Mouse (Mus musculus) embryonic facial prominence, embryonic 14.5 days (tissue): ENCODE data around the gene Acox3. TPM values are rescaled to one million over a fixed set of nuclear protein-coding genes. Genes with fewer than 3 reads are reported as not detected.

Source experiments
- ATAC-seq: fragments of 200-750 bp; cut with Nextera tagmentation; 2 replicates; pipeline ENCODE4 v1.8.0; 2017; ENCODE audit warnings: low read depth, moderate number of reproducible peaks, moderate TSS enrichment
- DNase-seq: peaks from one replicate; pipeline ENCODE4 v3.0.0-alpha.2; 2015; ENCODE audit warnings: low spot score
- H3K27ac ChIP-seq: fragments of 300-500 bp; sonication (generic); replicated peaks from 2 replicates; pipeline ENCODE4 v1.5.1; 2014; ENCODE audit warnings: low read depth, mild to moderate bottlenecking, low read length, moderate library complexity
- H3K27me3 ChIP-seq: fragments of 300-500 bp; sonication (generic); replicated peaks from 2 replicates; pipeline ENCODE4 v1.6.1; 2014; ENCODE audit warnings: low read length; ENCODE audit not compliant: control insufficient read depth, insufficient read depth
- H3K36me3 ChIP-seq: fragments of 300-500 bp; sonication (generic); 2 replicates; pipeline ENCODE4 v1.6.1; 2014; ENCODE audit warnings: low read length, mixed read lengths; ENCODE audit not compliant: control insufficient read depth, insufficient read depth
- H3K4me1 ChIP-seq: fragments of 300-500 bp; sonication (generic); 2 replicates; pipeline ENCODE4 v1.6.1; 2014; ENCODE audit warnings: antibody characterized with exemption, low read length; ENCODE audit not compliant: control insufficient read depth, insufficient read depth
- H3K4me2 ChIP-seq: fragments of 300-500 bp; sonication (generic); 2 replicates; pipeline ENCODE4 v1.6.1; 2014; ENCODE audit warnings: low read depth, mild to moderate bottlenecking, low read length, moderate library complexity, mixed read lengths
- H3K4me3 ChIP-seq: fragments of 300-500 bp; sonication (generic); 2 replicates; pipeline ENCODE4 v1.5.1; 2014; ENCODE audit warnings: low read depth, mild to moderate bottlenecking, low read length
- H3K9ac ChIP-seq: fragments of 300-500 bp; sonication (generic); 2 replicates; pipeline ENCODE4 v1.6.1; 2014; ENCODE audit warnings: low read depth, mild to moderate bottlenecking, low read length, moderate library complexity, mixed read lengths
- H3K9me3 ChIP-seq: fragments of 300-500 bp; sonication (generic); 2 replicates; pipeline ENCODE4 v1.6.1; 2016; ENCODE audit warnings: low read length; ENCODE audit not compliant: control insufficient read depth
- WGBS: fragments of 180-500 bp; shearing (Covaris S2); extraction: QIAGEN DNeasy Blood & Tissue Kit; methylation state at CpG from one replicate; pipeline ENCODE4 v1.1.7; 2014; 5-methylcytosine and 5-hydroxymethylcytosine counted together
- polyA plus RNA-seq: library from polyadenylated mRNA; unstranded; fragments of >200 nt; fragmentation: Nextera tagmentation; extraction: Ambion mirVana; gene quantifications from 2 replicates; pipeline ENCODE4 v1.2.1, GENCODE M21; 2014

The Acox3 gene
- polyA plus RNA-seq, 1 experiment from 2014 or later: 11.8 TPM

- DNase-seq (no peak), ATAC-seq (no peak)
- Histone ChIP-seq H3K27me3 (no peaks in the 10 kb centered on the region), H3K27ac (no peak overlapping the region), H3K36me3 (peaks cover 92% of the 10 kb centered on the region), H3K4me2 (no peak overlapping the region), H3K9ac (no peak overlapping the region), H3K4me3 (no peak overlapping the region), H3K9me3 (no peaks in the 10 kb centered on the region), H3K4me1 (no peaks in the 10 kb centered on the region)
- WGBS: 95% methylated on average over 4 of the region's 4 CpGs
These were observed 16.2 kb upstream of the Acox3 start for GRCm38 (mm10) chr5:35566632-35567031.

GRCm38 (mm10) chr5:35571546-35571945, 11.3 kb upstream of the Acox3 start:
- Histone ChIP-seq H3K9ac (no peak overlapping the region), H3K36me3 (peaks cover 56% of the 10 kb centered on the region), H3K4me2 (no peak overlapping the region), H3K4me3 (no peak overlapping the region), H3K27ac (no peak overlapping the region), H3K4me1 (peaks cover 6% of the 10 kb centered on the region), H3K9me3 (no peaks in the 10 kb centered on the region), H3K27me3 (no peaks in the 10 kb centered on the region)
- no peak for DNase-seq
- WGBS: 88% methylated on average over 6 of the region's 6 CpGs
- ATAC-seq: no peak

- ATAC-seq (peak; percentile 99), DNase-seq (peak; percentile 96)
- H3K36me3 ChIP-seq: peaks cover 29% of the 10 kb centered on the region
- H3K27ac ChIP-seq: peak within 1 kb of the TSS; percentile 86
- peaks cover 6% of the 10 kb centered on the region for H3K4me1 ChIP-seq
- H3K9me3 ChIP-seq: no peaks in the 10 kb centered on the region
- WGBS: 4% methylated on average over 41 of the region's 56 CpGs
- H3K27me3 ChIP-seq: no peaks in the 10 kb centered on the region
- H3K4me3 ChIP-seq: peak within 1 kb of the TSS; percentile 99
- peak within 1 kb of the TSS; percentile 90 for H3K9ac ChIP-seq
- H3K4me2 ChIP-seq: peak within 1 kb of the TSS; percentile 94
These were observed 7.9 kb upstream of the Acox3 start, which contains the start of gene Trmt44 for GRCm38 (mm10) chr5:35574653-35575599. Trmt44 (minus strand) TSS chr5:35575070.

- ATAC-seq (no peak), DNase-seq (no peak)
- Histone ChIP-seq H3K4me1 (peaks cover 6% of the 10 kb centered on the region), H3K27me3 (no peaks in the 10 kb centered on the region), H3K9ac (no peak overlapping the region), H3K4me2 (no peak overlapping the region), H3K27ac (no peak overlapping the region), H3K36me3 (peaks cover 13% of the 10 kb centered on the region), H3K9me3 (no peaks in the 10 kb centered on the region), H3K4me3 (no peak overlapping the region)
- WGBS: 82% methylated on average over 10 of the region's 10 CpGs
These were observed 6.3 kb upstream of the Acox3 start for GRCm38 (mm10) chr5:35576409-35577020.

- H3K4me3 ChIP-seq: no peak overlapping the region
- ATAC-seq: no peak
- H3K4me1 ChIP-seq: peaks cover 12% of the 10 kb centered on the region
- no peak overlapping the region for H3K27ac ChIP-seq
- H3K4me2 ChIP-seq: no peak overlapping the region
- 61% methylated on average over 2 of the region's 2 CpGs for WGBS
- H3K9ac ChIP-seq: no peak overlapping the region
- H3K9me3 ChIP-seq: no peaks in the 10 kb centered on the region
- H3K27me3 ChIP-seq: no peaks in the 10 kb centered on the region
- H3K36me3 ChIP-seq: no peaks in the 10 kb centered on the region
- no peak for DNase-seq
These were observed 4.4 kb upstream of the Acox3 start for GRCm38 (mm10) chr5:35578411-35578810.

- Histone ChIP-seq H3K4me3 (no peak overlapping the region), H3K27ac (no peak overlapping the region), H3K4me1 (peaks cover 9% of the 10 kb centered on the region), H3K9me3 (no peaks in the 10 kb centered on the region), H3K9ac (no peak overlapping the region), H3K27me3 (no peaks in the 10 kb centered on the region), H3K36me3 (no peaks in the 10 kb centered on the region), H3K4me2 (no peak overlapping the region)
- ATAC-seq (no peak), DNase-seq (no peak)
- WGBS: 60% methylated on average over 5 of the region's 5 CpGs
These were observed 3.5 kb upstream of the Acox3 start for GRCm38 (mm10) chr5:35579247-35579893.

- WGBS: 58% methylated on average over 3 of the region's 3 CpGs
- Histone ChIP-seq H3K9ac (no peak overlapping the region), H3K27ac (no peak overlapping the region), H3K36me3 (no peaks in the 10 kb centered on the region), H3K4me3 (no peak overlapping the region), H3K4me1 (peaks cover 8% of the 10 kb centered on the region), H3K9me3 (no peaks in the 10 kb centered on the region), H3K27me3 (no peaks in the 10 kb centered on the region), H3K4me2 (no peak overlapping the region)
- ATAC-seq: no peak
- no peak for DNase-seq
These were observed 2.5 kb upstream of the Acox3 start for GRCm38 (mm10) chr5:35580156-35580922.

GRCm38 (mm10) chr5:35583221-35583783, 462 bp downstream of the Acox3 start:
- Histone ChIP-seq H3K27me3 (no peaks in the 10 kb centered on the region), H3K9me3 (no peaks in the 10 kb centered on the region), H3K4me1 (peaks cover 8% of the 10 kb centered on the region), H3K4me2 (peak overlapping the region; percentile 86), H3K9ac (peak overlapping the region; percentile 62), H3K4me3 (peak overlapping the region; percentile 59), H3K36me3 (no peaks in the 10 kb centered on the region; the same call in 1 of the 2 replicates), H3K27ac (no peak overlapping the region; the same call in 1 of the 2 replicates)
- ATAC-seq (no peak; the same call in 1 of the 2 replicates), DNase-seq (no peak)
- 1% methylated on average over 17 of the region's 17 CpGs for WGBS
